Mouse (Mus musculus): Measurements from ENCODE around the gene Mapk1ip1l.

DNA sequence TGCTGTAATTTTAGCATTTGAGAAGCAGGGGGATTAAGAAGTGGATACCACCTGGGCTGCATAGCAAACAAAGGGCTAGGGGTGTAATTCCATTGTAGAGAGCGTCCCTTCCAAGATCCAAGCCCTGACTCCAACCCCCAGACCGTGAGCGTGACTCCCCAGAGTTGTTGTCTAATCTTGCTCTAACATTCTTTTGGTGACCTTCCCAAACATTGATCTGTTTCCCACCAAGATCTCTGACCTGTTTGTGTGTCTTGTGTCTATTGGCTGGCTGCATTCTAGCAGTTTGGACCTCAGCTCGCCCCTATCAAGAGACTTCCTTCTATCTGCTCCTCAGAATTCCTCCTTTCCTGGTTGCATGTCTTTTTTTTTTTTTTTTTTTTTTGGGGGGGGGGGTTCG is 11.0 kb upstream of the Mapk1ip1l start:
- no peak for TF ChIP-seq POLR2A (IDR thresholded peaks at IDR 0.05; ENCODE audit: low read depth, low read length)
- no peak for TF ChIP-seq CTCF (IDR thresholded peaks at IDR 0.05; ENCODE audit: borderline replicate concordance, insufficient read depth, low read length)
